17 mouse cellular contexts compared by ENCODE assay signal in the genomic region with DNA sequence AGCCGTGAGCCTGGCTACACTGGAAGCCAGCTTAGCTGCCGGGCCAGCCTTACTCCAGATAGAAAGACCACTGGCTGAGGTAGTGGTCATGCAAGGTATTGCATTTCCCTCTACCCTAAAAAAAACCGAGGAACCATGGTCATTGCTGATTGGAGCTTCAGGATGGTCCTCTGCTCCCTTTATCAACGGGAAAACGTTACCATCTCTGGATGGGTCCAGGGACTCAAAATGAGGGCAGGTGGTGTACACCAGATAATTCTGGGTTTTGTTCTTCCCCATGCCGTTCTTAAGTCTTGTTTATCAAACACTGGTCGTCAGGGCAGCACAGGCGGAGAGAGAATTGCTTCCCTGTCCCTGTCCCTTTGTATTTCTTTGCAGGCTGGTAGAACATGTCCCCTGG. TPM values are rescaled to one million over a fixed set of nuclear protein-coding genes. Genes with fewer than 3 reads are reported as not detected.
DNase-seq lines count a peak whose midpoint lies in the region; ATAC-seq and TF ChIP-seq lines count a peak whose summit lies in the region.
"Had no signal": no experiment of that assay in that cellular context is flagged by ENCODE, and none has a peak within 500 bp of the region (broad histone marks: within the 10 kb centered on the region; RNA-seq: fewer than 3 reads in every experiment).

No protein-coding gene starts in this region.

- peak overlapping the region; percentile 54 for H3K9ac ChIP-seq in heart, embryonic 14.5 days (ENCODE audit: low read length)
- H3K9ac ChIP-seq in midbrain, postnatal 0 days (replicated peaks; ENCODE audit: low read length, poor library complexity, severe bottlenecking) = no peak overlapping the region
- H3K9ac ChIP-seq in midbrain, embryonic 14.5 days (replicated peaks; ENCODE audit: low read length) = no peak overlapping the region
- no peak overlapping the region for H3K9ac ChIP-seq in liver, embryonic 11.5 days (ENCODE audit: low read depth, low read length)
- H3K9ac ChIP-seq in stomach, postnatal 0 days (ENCODE audit: low read length) = no peak overlapping the region
- H3K9ac ChIP-seq: midbrain, embryonic 15.5 days; neural tube, embryonic 12.5 days; stomach, embryonic 15.5 days had no signal

- ATAC-seq in heart, embryonic 14.5 days (ENCODE audit: insufficient number of reproducible peaks, insufficient read depth, low FRiP score, low read depth) = no peak
- no peak for ATAC-seq in midbrain, postnatal 0 days (ENCODE audit: low FRiP score)
- no peak for ATAC-seq in midbrain, embryonic 14.5 days (ENCODE audit: low FRiP score, low TSS enrichment)
- ATAC-seq in liver, embryonic 11.5 days (replicated peaks; ENCODE audit: low FRiP score) = peak; percentile 59
- no peak for ATAC-seq in stomach, postnatal 0 days (ENCODE audit: low FRiP score, low TSS enrichment)
- ATAC-seq in CD4-positive, CD25-positive, alpha-beta regulatory T cell, adult 4 months = no peak
- ATAC-seq: midbrain, embryonic 15.5 days had no signal

- peak overlapping the region; percentile 95 to 96 for H3K27ac ChIP-seq in heart, embryonic 14.5 days (replicated peaks in 1 of 2; ENCODE audit: control insufficient read depth in 1 of 2, insufficient read depth in 1 of 2, low read depth in 2 of 2, low read length in 2 of 2)
- no peak overlapping the region for H3K27ac ChIP-seq in midbrain, postnatal 0 days (ENCODE audit: low read depth, low read length)
- H3K27ac ChIP-seq in midbrain, embryonic 14.5 days (replicated peaks; ENCODE audit: low read depth, low read length) = no peak overlapping the region
- H3K27ac ChIP-seq in liver, embryonic 11.5 days (ENCODE audit: low read depth, low read length) = peak overlapping the region; percentile 92
- H3K27ac ChIP-seq in stomach, postnatal 0 days (replicated peaks) = no peak overlapping the region
- H3K27ac ChIP-seq: embryonic facial prominence, embryonic 10.5 days; midbrain, embryonic 15.5 days; neural tube, embryonic 12.5 days; stomach, embryonic 15.5 days had no signal

- TF ChIP-seq EP300 in stomach, postnatal 0 days (optimal IDR thresholded peaks at IDR 0.05) = no peak

- no peak for DNase-seq in heart, adult 11 months
- no peak for DNase-seq in midbrain, postnatal 0 days (ENCODE audit: low spot score)
- no peak for DNase-seq in midbrain, embryonic 14.5 days
- DNase-seq in liver, embryonic 11.5 days (ENCODE audit: low spot score) = no peak
- no peak for DNase-seq in stomach, postnatal 0 days (ENCODE audit: low spot score)
- DNase-seq in layer of hippocampus, postnatal 14 days (ENCODE audit: low spot score in 2 of 2) = no peak
- DNase-seq: adrenal gland, adult 2 months; kidney, postnatal 10 days; layer of hippocampus, postnatal 36 days; lung, postnatal 10 days; thymus, postnatal 36 days had no signal

- no peaks in the 10 kb centered on the region for H3K27me3 ChIP-seq in heart, embryonic 14.5 days (ENCODE audit: control insufficient read depth, insufficient read depth, low read length)
- no peaks in the 10 kb centered on the region for H3K27me3 ChIP-seq in midbrain, postnatal 0 days (ENCODE audit: insufficient read depth, low read length)
- H3K27me3 ChIP-seq in midbrain, embryonic 14.5 days (ENCODE audit: control insufficient read depth, insufficient read depth, low read length) = no peaks in the 10 kb centered on the region
- no peaks in the 10 kb centered on the region for H3K27me3 ChIP-seq in liver, embryonic 11.5 days (replicated peaks; ENCODE audit: control insufficient read depth, insufficient read depth, low read length)
- no peaks in the 10 kb centered on the region for H3K27me3 ChIP-seq in stomach, postnatal 0 days (ENCODE audit: control insufficient read depth, insufficient read depth, low read length)
- H3K27me3 ChIP-seq: midbrain, embryonic 15.5 days; neural tube, embryonic 12.5 days; stomach, embryonic 15.5 days had no signal

- H3K36me3 ChIP-seq in heart, embryonic 14.5 days (ENCODE audit: control insufficient read depth, insufficient read depth, low read length) = peaks cover 25% of the 10 kb centered on the region
- H3K36me3 ChIP-seq in midbrain, postnatal 0 days (ENCODE audit: insufficient read depth, low read length) = 0 out of 2 replicates have a peak, but pooled peaks cover 8% of the 10 kb centered on the region
- peaks cover 19% of the 10 kb centered on the region for H3K36me3 ChIP-seq in midbrain, embryonic 14.5 days (ENCODE audit: control insufficient read depth, insufficient read depth, low read length)
- peaks cover 4% of the 10 kb centered on the region; the same call in 1 of the 2 replicates for H3K36me3 ChIP-seq in liver, embryonic 11.5 days (ENCODE audit: control insufficient read depth, insufficient read depth, low read length)
- H3K36me3 ChIP-seq in stomach, postnatal 0 days (ENCODE audit: control insufficient read depth, insufficient read depth, low read length) = peaks cover 2% of the 10 kb centered on the region; the same call in 1 of the 2 replicates
- H3K36me3 ChIP-seq: midbrain, embryonic 15.5 days had no signal

- 50% methylated on average over 8 of the region's 8 CpGs for WGBS in heart, embryonic 14.5 days
- 51% methylated on average over 8 of the region's 8 CpGs for WGBS in midbrain, postnatal 0 days
- 60% methylated on average over 8 of the region's 8 CpGs for WGBS in midbrain, embryonic 14.5 days
- 46% methylated on average over 8 of the region's 8 CpGs for WGBS in liver, embryonic 11.5 days
- 74% methylated on average over 8 of the region's 8 CpGs for WGBS in stomach, postnatal 0 days

- H3K4me3 ChIP-seq in heart, embryonic 14.5 days (ENCODE audit: control insufficient read depth in 1 of 2, insufficient read depth in 1 of 2, low read depth in 1 of 2, low read length in 2 of 2) = no peak overlapping the region
- H3K4me3 ChIP-seq in midbrain, postnatal 0 days (ENCODE audit: low read depth, low read length) = no peak overlapping the region
- no peak overlapping the region for H3K4me3 ChIP-seq in midbrain, embryonic 14.5 days (replicated peaks; ENCODE audit: low read depth, low read length)
- H3K4me3 ChIP-seq in liver, embryonic 11.5 days (ENCODE audit: low read depth, low read length) = no peak overlapping the region
- no peak overlapping the region for H3K4me3 ChIP-seq in stomach, postnatal 0 days (ENCODE audit: low read depth, low read length)
- H3K4me3 ChIP-seq: embryonic facial prominence, embryonic 10.5 days; midbrain, embryonic 15.5 days; neural tube, embryonic 12.5 days; stomach, embryonic 15.5 days had no signal

- peaks cover 38 to 68% of the 10 kb centered on the region in 2 experiments for H3K4me1 ChIP-seq in heart, embryonic 14.5 days (ENCODE audit: control insufficient read depth in 2 of 2, insufficient read depth in 2 of 2, low read length in 2 of 2)
- peaks cover 7% of the 10 kb centered on the region; the same call in 1 of the 2 replicates for H3K4me1 ChIP-seq in midbrain, postnatal 0 days (ENCODE audit: insufficient read depth, low read length)
- H3K4me1 ChIP-seq in midbrain, embryonic 14.5 days (ENCODE audit: control insufficient read depth, insufficient read depth, low read length) = no peaks in the 10 kb centered on the region
- peaks cover 46% of the 10 kb centered on the region for H3K4me1 ChIP-seq in liver, embryonic 11.5 days (replicated peaks; ENCODE audit: control insufficient read depth, insufficient read depth, low read length)
- H3K4me1 ChIP-seq in stomach, postnatal 0 days (replicated peaks; ENCODE audit: control insufficient read depth, insufficient read depth) = no peaks in the 10 kb centered on the region; the same call in 1 of the 2 replicates

- TF ChIP-seq CTCF in midbrain, postnatal 0 days (IDR thresholded peaks at IDR 0.05) = peak; percentile 15; the same call in 1 of the 2 replicates
- TF ChIP-seq CTCF in stomach, postnatal 0 days (IDR thresholded peaks at IDR 0.05; ENCODE audit: low read depth) = peak; percentile 16; the same call in 1 of the 2 replicates

- peak overlapping the region; percentile 17; the same call in 1 of the 2 replicates for H3K4me2 ChIP-seq in heart, embryonic 14.5 days (ENCODE audit: low read length)
- no peak overlapping the region for H3K4me2 ChIP-seq in midbrain, postnatal 0 days (ENCODE audit: low read depth, low read length, poor library complexity, severe bottlenecking)
- H3K4me2 ChIP-seq in midbrain, embryonic 14.5 days (ENCODE audit: low read length) = no peak overlapping the region
- H3K4me2 ChIP-seq in liver, embryonic 11.5 days = peak overlapping the region; percentile 63; the same call in 1 of the 2 replicates
- no peak overlapping the region for H3K4me2 ChIP-seq in stomach, postnatal 0 days (replicated peaks; ENCODE audit: low read depth)
- H3K4me2 ChIP-seq: midbrain, embryonic 15.5 days; neural tube, embryonic 12.5 days; stomach, embryonic 15.5 days had no signal

- no peaks in the 10 kb centered on the region for H3K9me3 ChIP-seq in heart, embryonic 14.5 days (ENCODE audit: control insufficient read depth, low read length)
- H3K9me3 ChIP-seq in midbrain, postnatal 0 days (ENCODE audit: low read length) = no peaks in the 10 kb centered on the region
- H3K9me3 ChIP-seq in midbrain, embryonic 14.5 days (ENCODE audit: control insufficient read depth, low read length) = no peaks in the 10 kb centered on the region
- no peaks in the 10 kb centered on the region for H3K9me3 ChIP-seq in liver, embryonic 11.5 days (ENCODE audit: control insufficient read depth, low read length)
- H3K9me3 ChIP-seq in stomach, postnatal 0 days (ENCODE audit: control insufficient read depth, low read length) = no peaks in the 10 kb centered on the region
- H3K9me3 ChIP-seq: embryonic facial prominence, embryonic 10.5 days; midbrain, embryonic 15.5 days; neural tube, embryonic 12.5 days; stomach, embryonic 15.5 days had no signal

RNA-seq across cellular contexts. Expression of a gene that starts 57.0 kb away (rescaled TPM):
- polyA plus RNA-seq in heart, embryonic 14.5 days (2014; fragmentation: Nextera tagmentation; extraction: Ambion mirVana) = 16.1 and 16.6 TPM in 2 replicates
- total RNA-seq in midbrain, postnatal 0 days (2014; rRNA removed) = 39.2 and 40.3 TPM in 2 replicates
- 10.3 and 12.1 TPM in 2 replicates for polyA plus RNA-seq in midbrain, postnatal 0 days (2015; fragmentation: Nextera tagmentation; extraction: Ambion mirVana)
- polyA plus RNA-seq in midbrain, embryonic 14.5 days (2014; fragmentation: Nextera tagmentation; extraction: Ambion mirVana) = 25.8 and 34.1 TPM in 2 replicates
- polyA plus RNA-seq in liver, embryonic 11.5 days (2014; fragmentation: Nextera tagmentation; extraction: Ambion mirVana) = 9.2 and 10.2 TPM in 2 replicates
- 6.5 and 6.8 TPM in 2 replicates for polyA plus RNA-seq in stomach, postnatal 0 days (2015; fragmentation: Nextera tagmentation; extraction: Ambion mirVana)
- 10 to 100 TPM; 20.0 to 30.4 TPM for polyA plus RNA-seq in CD4-positive, CD25-positive, alpha-beta regulatory T cell, adult 4 months (2017; shearing (Covaris generic))
- 10 to 100 TPM; 39.0 to 41.0 TPM for total RNA-seq in layer of hippocampus, postnatal 14 days (2021)

Comparison
In these comparisons a context has a peak if more than half of its experiments do, and no peak if none do; other contexts are left out.
1. H3K27ac ChIP-seq: peak in heart, embryonic 14.5 days (2 of 2) and liver, embryonic 11.5 days (single experiment); none in midbrain, postnatal 0 days (single experiment), midbrain, embryonic 14.5 days (single experiment) and stomach, postnatal 0 days (single experiment).
2. H3K4me2 ChIP-seq: peak in heart, embryonic 14.5 days (single experiment) and liver, embryonic 11.5 days (single experiment); none in midbrain, postnatal 0 days (single experiment), midbrain, embryonic 14.5 days (single experiment) and stomach, postnatal 0 days (single experiment).